Mouse (Mus musculus) ES-E14 (cell line): ENCODE data around the gene Ergic2.

Experiments
- CHD2 ChIP-seq: IDR thresholded peaks from 2 replicates; pipeline ENCODE4 v1.6.1; 2014; ENCODE audit warnings: mild to moderate bottlenecking, low read depth, low read length, inconsistent platforms
- HCFC1 ChIP-seq: IDR thresholded peaks from 2 replicates; pipeline ENCODE4 v1.6.1; 2012; ENCODE audit warnings: low read length, inconsistent platforms, borderline replicate concordance; ENCODE audit not compliant: insufficient read depth
- MAFK ChIP-seq: IDR thresholded peaks from 2 replicates; pipeline ENCODE4 v1.6.1; 2014; ENCODE audit warnings: mild to moderate bottlenecking, low read depth, low read length, inconsistent platforms; ENCODE audit not compliant: insufficient read depth
- ZC3H11A ChIP-seq: IDR thresholded peaks from 2 replicates; pipeline ENCODE4 v1.6.1; 2012; ENCODE audit warnings: low read depth, mild to moderate bottlenecking, inconsistent platforms, low read length, borderline replicate concordance
- ZNF384 ChIP-seq: IDR thresholded peaks from 2 replicates; pipeline ENCODE4 v1.6.1; 2012; ENCODE audit warnings: low read depth, low read length, inconsistent platforms

DNA sequence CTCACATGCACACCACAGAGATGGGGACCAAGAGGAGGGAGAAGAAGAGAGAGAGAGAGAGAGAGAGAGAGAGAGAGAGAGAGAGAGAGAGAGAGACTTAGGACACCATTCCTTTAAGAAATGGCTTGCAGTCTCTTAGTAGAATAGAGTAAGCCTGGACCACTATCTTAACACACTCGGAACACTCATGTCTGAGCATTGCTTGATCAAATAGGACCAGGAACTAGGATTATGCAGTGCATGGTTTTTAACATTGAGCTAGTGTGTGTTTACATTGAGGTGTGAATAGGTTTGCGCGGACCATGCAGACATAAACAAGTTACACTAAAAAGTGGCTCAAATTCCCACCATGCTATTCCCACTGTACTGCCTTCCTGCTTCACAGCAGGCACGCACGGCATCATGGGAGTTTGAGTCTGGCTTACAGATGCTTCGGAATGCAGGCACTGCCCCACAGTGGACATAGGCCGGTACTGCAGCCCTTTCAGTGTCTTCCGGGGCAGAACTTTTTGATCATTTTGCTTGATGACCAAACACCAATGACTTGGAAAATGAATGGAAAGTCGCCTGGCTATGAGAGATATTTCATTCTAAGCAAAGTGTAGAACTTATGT is 76.3 kb downstream of the Ergic2 start:
- TF ChIP-seq ZC3H11A (peak; percentile 88), ZNF384 (no peak), CHD2 (no peak), HCFC1 (peak; percentile 62; the same call in 1 of the 2 replicates), MAFK (no peak)
